Mouse (Mus musculus): ENCODE measurements at regions not wholly inside any gene's neighbourhood (a gene's known extent, or its start where the extent isn't known, plus 50 kb on each side); places are given as distances from the start of the nearest gene placed in this dataset.
A peak's percentile ranks its signal among the peaks of the same experiment; 100 is the strongest.

- DNase-seq (ENCODE audit: low spot score) = no peak
Measured at GRCm38 (mm10) chr5:133676791-133677450, 422.6 kb upstream of the Castor2 start.

DNA sequence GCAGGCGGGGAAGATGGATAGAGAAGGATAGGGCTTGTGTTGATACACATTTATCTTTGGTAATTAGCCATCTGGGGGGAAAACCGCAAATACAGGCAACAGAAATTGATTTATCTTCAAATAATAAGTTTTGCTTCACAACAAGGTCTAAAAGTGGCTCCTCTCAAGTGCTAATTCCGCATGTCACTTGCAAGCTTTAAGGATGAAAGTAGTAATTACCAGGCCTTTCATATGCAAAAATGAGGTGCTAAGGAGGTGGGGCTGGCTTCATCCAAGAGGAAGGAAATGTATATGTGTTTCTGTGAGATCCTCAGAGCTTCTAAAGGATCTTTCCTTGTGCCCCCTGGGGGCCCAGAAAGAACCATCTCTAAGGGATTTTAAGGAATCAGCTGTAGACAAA lies 423.9 kb upstream of the Castor2 start:
- DNase-seq (ENCODE audit: low spot score) = no peak

GRCm38 (mm10) chr5:133666473-133666872 lies 433.0 kb upstream of the Castor2 start:
- DNase-seq (ENCODE audit: low spot score) = peak; percentile 43

DNA sequence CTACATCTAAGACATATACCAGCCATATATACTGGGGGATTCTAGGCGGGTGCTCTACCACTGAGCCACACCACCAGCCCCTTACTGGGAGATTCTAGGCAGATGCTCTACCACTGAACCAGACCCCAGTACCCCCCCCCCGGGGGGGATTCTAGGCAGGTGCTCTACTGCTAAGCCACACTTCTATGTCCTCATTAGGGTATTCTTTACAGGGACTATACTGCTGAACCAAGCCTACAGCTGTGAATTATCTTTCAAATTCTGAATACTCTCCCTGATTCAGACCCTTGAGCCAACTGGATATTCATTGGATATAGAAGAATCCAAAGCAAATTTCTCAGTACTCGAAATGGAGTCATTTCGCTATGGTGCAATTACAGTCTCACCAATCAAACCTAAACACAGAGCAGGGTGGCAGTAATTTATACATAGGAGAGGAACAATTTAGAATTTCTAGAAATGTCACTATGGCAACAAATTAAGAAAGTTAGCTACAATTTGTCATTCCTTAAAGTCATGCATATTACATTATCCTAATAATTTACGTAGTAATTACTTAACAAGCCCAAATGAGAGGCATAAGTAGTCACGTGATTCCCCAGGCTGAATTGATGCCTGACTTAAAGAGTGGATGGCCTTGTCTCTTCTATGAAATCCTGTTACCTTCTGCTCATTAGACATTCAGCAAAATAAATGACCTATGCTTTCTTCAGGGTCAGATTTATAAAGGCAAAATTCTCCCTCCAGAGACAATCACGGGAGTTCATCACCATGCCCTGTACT lies 436.8 kb upstream of the Castor2 start:
- no peak for DNase-seq (ENCODE audit: low spot score)

GRCm38 (mm10) chr5:133660351-133660750 lies 439.2 kb upstream of the Castor2 start:
- DNase-seq (ENCODE audit: low spot score) = no peak

- no peak for DNase-seq (ENCODE audit: low spot score)
Measured at GRCm38 (mm10) chr5:133656837-133657236, 442.7 kb upstream of the Castor2 start.

GRCm38 (mm10) chr5:133653431-133653830 lies 446.1 kb upstream of the Castor2 start:
- no peak for DNase-seq (ENCODE audit: low spot score)

- DNase-seq (ENCODE audit: low spot score) = no peak
Measured at GRCm38 (mm10) chr5:133650246-133650645, 449.3 kb upstream of the Castor2 start.

DNA sequence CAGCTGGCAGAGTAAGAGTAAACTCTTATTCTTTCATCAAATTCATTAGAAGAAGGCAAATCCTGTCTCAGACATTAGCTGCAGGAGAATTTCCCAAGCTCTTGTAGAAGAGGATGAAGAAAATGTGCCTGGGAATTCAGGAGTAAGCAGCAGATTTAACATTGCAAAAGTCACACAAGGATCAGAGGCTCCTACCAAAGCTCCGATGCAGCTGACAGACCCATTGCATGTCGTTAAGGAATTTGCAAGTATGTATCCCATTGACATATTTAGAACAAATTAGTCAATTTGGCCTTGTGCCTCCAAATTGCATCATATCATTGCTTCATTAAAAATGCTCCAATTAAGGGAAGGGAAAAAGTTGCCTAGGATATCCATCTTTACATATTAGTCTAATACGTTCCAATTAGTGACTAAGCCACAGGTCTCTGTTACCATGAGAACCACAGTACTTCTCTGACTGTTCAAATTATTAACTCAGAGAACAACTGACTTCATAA lies 453.8 kb upstream of the Castor2 start:
- no peak for DNase-seq (ENCODE audit: low spot score)

GRCm38 (mm10) chr5:133643326-133643725 lies 456.2 kb upstream of the Castor2 start:
- no peak for DNase-seq (ENCODE audit: low spot score)

- DNase-seq (ENCODE audit: low spot score) = no peak
Measured at GRCm38 (mm10) chr5:133634481-133634880, 465.0 kb upstream of the Castor2 start.

DNA sequence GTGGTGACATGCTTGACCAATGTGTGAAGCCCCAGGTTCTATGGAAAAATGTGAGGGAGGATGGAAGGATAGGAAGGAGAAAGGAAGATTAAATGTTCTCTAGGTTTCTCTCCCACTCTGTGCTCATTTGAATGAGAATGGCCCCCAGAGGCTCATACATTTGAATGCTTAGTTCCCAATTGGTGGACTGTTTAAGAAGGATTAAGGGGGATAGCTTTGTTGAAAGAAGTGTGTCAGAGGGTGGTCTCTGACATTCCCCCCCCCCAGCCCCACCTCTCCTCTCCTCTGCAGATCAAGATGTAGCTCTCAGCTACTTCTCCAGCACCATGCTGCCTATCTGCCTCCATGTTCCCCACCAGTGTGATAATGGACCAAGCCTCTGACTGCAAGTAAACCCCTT lies 467.7 kb upstream of the Castor2 start:
- no peak for DNase-seq (ENCODE audit: low spot score)

DNA sequence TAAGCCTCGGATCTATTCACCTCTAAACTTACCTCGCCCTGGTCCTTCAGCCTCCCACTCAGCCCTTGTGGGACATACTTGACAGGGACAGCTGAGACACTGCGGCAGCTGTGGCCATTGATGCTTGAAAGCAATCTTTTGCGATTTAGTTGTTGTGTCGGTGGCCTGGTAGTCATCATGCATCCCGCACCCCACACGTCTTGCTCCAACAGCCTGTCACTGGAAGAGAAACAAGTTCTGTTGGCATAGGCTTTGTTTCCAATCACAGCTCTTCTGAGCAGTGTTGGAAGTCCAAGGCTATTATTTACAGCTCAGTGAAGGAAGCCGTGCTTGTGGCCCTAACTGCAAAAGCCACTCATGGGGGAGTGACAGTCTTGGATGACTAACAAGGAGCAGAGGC lies 480.2 kb upstream of the Castor2 start:
- no peak for DNase-seq (ENCODE audit: low spot score)

- DNase-seq (ENCODE audit: low spot score) = no peak
Measured at GRCm38 (mm10) chr5:133601241-133601739, 498.2 kb upstream of the Castor2 start.

DNA sequence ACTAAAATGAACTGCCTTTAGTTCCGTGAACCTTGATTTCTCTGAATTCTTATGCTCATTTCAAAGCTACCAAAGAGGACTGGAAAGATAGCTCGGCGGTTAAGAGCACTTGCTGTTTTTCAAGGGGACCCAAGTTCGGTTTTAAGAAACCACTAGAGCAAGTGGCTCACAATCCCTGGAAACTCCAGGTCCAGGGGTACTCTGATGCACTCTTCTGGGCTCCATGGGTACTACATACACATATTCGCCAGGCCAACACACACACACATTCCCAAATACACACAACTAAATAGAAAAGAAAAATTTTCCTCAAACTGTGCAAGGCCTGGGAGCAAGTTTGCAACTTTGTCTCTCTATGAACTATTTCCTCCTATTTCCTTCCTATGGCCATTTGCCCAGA lies 498.9 kb upstream of the Castor2 start:
- DNase-seq (ENCODE audit: low spot score) = no peak

DNA sequence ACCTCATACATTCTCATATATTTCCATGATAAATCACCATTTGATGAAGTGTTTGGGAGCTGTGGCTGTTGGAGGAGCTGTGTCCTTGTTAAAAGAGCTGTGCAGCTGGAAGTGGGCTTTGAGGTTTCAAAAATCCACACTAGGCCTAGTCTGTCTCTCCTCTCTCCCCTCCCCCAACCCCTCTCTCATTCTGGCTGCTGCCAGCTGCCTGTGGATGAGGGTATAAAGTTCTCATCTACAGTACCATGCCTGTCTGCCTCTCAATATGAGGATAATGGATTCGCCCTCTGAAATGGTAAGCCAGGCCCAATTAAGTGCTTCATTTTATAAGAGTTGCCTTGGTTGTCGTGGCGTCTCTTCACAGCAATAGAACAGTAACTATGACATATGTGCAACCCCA lies 501.4 kb upstream of the Castor2 start:
- no peak for DNase-seq (ENCODE audit: low spot score)

GRCm38 (mm10) chr5:133586492-133586891 lies 513.0 kb upstream of the Castor2 start:
- no peak for DNase-seq (ENCODE audit: low spot score)

DNA sequence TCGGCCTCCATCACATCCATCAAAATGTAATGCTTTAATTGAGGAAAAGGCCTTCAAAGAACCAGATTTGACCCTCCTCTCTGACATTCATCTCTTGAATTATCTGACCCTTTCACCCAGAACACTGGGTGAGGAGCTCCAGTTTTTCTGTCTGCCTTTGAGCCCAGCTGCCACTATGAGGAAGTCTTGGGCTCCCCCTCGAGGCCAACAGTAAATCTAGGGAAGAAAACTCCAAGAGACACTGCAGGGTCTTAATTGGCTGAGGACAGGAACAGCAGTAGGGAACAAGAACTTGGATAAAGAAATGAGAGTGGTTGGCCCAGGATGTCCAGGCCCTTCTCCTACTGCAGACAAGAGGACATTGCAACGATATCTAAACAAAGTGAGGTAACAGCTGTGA lies 514.3 kb upstream of the Castor2 start:
- DNase-seq (ENCODE audit: low spot score) = peak; percentile 10

DNA sequence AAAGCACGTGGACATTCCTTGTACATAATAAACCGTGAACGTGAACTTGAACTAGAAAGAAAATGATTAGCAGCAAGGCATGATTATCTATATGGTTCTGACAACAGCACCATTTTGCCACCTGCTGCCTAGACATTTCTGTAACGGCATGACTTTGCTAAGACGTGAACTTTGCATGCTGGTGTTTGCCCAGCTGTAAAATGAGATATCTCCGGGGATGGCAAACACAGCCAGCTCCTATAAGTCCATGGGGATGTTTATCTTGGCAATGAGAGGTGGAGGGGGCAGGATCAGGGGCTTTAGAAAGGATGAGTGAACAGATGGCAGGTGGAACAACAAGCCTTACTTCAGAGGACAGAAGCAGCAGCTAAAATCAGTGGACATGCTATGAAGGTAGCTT lies 522.9 kb upstream of the Castor2 start:
- DNase-seq (ENCODE audit: low spot score) = no peak

- DNase-seq (ENCODE audit: low spot score) = no peak
Measured at GRCm38 (mm10) chr5:133569096-133569495, 530.4 kb upstream of the Castor2 start.

DNA sequence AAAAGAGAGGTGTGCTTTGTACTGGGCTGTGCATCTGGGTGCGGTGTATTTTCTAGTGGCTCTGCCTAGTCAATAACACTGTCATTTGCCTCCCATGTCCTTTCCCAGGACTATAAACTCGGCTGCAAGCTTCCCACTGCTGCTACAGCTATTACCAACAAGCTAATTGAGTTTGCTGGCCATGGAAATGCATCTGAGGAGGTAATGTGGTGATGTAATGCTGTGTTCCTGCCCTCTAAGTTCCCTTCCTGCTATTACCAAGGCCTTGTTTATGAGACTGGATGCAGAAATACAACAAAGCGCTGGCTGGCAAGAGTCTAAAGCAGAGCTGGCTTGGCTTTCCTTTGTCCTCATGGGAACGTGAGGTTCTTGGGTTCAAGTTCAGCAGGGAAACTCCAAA lies 533.0 kb upstream of the Castor2 start:
- no peak for DNase-seq (ENCODE audit: low spot score)

- no peak for DNase-seq (ENCODE audit: low spot score)
Measured at GRCm38 (mm10) chr5:133550657-133551056, 548.9 kb upstream of the Castor2 start.

DNA sequence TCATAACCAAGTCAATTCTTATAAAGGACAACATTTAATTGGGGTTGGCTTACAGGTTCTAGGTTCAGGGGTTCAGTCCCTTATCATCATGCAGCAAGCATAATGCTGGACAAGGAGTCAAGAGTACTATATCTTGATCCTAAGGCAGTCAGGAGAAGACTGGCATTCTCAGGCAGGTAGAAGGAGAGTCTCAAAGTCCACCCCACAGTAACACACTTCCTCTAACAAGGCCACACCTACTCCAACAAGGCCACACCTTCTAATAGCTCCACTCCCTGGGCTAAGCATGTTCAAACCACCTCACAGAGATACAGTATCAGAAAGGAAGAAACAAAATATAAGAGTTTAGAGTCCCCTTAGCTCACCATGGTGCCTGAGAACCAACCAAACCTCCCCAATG lies 557.3 kb upstream of the Castor2 start:
- no peak for DNase-seq (ENCODE audit: low spot score)
